In the genomic region with DNA sequence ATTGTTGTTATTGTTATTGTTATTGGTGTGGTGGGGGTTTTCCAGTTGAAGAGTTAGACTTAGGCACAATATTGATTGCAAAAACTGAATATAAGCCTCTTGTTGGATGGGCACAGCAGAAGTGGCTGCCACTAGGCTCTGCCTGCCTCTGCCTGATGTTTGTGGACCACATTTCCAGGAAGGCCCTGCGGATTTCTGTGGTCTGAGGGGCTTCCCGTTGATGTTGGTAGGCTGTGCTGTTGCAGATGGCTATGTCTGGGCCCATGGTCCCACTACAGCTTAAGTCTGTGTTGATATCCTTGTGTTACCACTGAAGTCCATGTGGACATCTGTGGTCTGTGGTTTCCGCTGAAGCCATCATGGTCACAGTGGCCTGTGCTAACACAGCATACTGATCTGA, we compare ENCODE assay signal across 17 mouse cellular contexts. TPM values are rescaled to one million over a fixed set of nuclear protein-coding genes. Genes with fewer than 3 reads are reported as not detected.
"Had no signal": no experiment of that assay in that cellular context is flagged by ENCODE, and none has a peak within 500 bp of the region (broad histone marks: within the 10 kb centered on the region; RNA-seq: fewer than 3 reads in every experiment).

No protein-coding gene starts in this region.

- H3K4me3 ChIP-seq: kidney, embryonic 15.5 days; limb, embryonic 13.5 days; myocyte; stomach, embryonic 15.5 days had no signal

- H3K27ac ChIP-seq: kidney, embryonic 15.5 days; limb, embryonic 13.5 days; liver, embryonic 14.5 days; stomach, embryonic 15.5 days had no signal

- H3K27me3 ChIP-seq: kidney, embryonic 15.5 days; limb, embryonic 13.5 days; stomach, embryonic 15.5 days had no signal

- H3K4me1 ChIP-seq: kidney, embryonic 15.5 days; limb, embryonic 13.5 days; stomach, embryonic 15.5 days had no signal

- H3K9ac ChIP-seq: kidney, embryonic 15.5 days; limb, embryonic 13.5 days; liver, embryonic 14.5 days; stomach, embryonic 15.5 days had no signal

- H3K4me2 ChIP-seq: kidney, embryonic 15.5 days; limb, embryonic 13.5 days; stomach, embryonic 15.5 days had no signal

- H3K9me3 ChIP-seq: kidney, embryonic 15.5 days; limb, embryonic 13.5 days; stomach, embryonic 15.5 days had no signal

- H3K36me3 ChIP-seq: kidney, embryonic 15.5 days; limb, embryonic 13.5 days; stomach, embryonic 15.5 days had no signal

RNA-seq across cellular contexts. Expression of gene Serpini2, which starts 50.2 kb away (rescaled TPM):
- total RNA-seq: layer of hippocampus, adult 8-10 months; layer of hippocampus, postnatal 14 days; left cerebral cortex, adult 18-20 months; left cerebral cortex, postnatal 10 days; left cerebral cortex, postnatal 4 days; megakaryocyte-erythroid progenitor cell, adult 5-6 weeks had no signal
- polyA plus RNA-seq: kidney, adult 2 months; kidney, embryonic 15.5 days; large intestine, adult 2 months; limb, embryonic 13.5 days; liver, adult 2 months; lung, embryonic 16.5 days; midbrain, embryonic 14.5 days; myocyte; neural tube, embryonic 11.5 days had no signal

RNA-seq across cellular contexts. Expression of gene Zbbx, which starts 54.9 kb away (rescaled TPM):
- total RNA-seq: liver, adult 2 months; megakaryocyte-erythroid progenitor cell, adult 5-6 weeks had no signal
- polyA plus RNA-seq: kidney, adult 2 months; kidney, embryonic 15.5 days; large intestine, adult 2 months; limb, embryonic 13.5 days; liver, adult 2 months; liver, embryonic 14.5 days; myocyte; neural tube, embryonic 11.5 days had no signal
